Mouse (Mus musculus): Measurements from ENCODE around the gene Zfp61. TPM values are rescaled to one million over a fixed set of nuclear protein-coding genes. Genes with fewer than 3 reads are reported as not detected.

Gene Zfp61
- 1 to 10 TPM; 5.7 to 8.2 TPM for total RNA-seq (2023)

DNA sequence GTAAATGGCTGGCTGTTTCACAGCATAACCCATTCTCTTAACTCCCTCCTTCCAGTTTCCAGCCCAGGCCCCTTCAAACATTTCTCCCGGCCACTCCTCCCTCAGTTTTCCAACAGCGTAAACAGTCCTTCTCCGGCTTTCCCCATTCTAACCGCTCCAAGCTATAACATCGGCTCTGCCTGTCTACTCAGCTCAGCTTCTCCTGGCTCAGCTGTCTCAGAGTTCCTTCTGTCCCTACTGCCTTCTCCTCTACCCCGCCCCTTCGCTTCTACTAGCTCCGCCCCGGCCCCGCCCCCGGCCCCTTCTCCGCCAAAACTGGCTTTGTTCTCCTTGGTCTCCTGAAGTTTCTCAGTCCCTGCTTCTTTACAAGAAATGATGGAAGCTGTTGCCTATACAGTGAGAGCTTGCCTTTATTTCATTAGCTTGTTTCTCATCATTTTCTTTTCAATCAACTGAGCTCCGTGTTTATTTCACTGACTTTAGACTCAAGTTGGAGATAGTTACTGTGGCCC, at the start of gene Zfp61:
Gene Zfp61 (minus strand): TSS at position 462 of the 512 bp plus-strand sequence.

DNA sequence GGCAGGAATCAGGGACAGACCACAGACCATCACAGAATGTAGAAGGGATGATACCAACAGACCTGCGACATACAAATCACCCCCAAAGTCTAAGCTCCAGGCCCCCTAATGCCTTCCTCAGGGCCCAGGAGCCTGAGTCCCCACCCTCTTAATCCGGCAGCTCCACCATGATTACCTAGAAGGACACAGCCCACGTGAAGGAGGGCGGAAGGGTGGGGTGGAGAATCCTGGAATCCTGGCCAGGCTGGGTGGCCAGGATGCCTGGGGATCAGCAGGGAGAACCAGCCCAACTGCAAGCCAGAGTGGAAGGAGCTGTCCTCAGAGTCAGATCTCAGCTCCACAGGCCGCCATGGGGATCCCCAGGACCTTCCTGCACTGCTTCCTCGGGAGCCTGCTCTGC, 47.9 kb upstream of the Zfp61 start, which contains the start of gene Lypd5:
Gene Lypd5 (plus strand): TSS at position 301 of the 400 bp plus-strand sequence.

DNA sequence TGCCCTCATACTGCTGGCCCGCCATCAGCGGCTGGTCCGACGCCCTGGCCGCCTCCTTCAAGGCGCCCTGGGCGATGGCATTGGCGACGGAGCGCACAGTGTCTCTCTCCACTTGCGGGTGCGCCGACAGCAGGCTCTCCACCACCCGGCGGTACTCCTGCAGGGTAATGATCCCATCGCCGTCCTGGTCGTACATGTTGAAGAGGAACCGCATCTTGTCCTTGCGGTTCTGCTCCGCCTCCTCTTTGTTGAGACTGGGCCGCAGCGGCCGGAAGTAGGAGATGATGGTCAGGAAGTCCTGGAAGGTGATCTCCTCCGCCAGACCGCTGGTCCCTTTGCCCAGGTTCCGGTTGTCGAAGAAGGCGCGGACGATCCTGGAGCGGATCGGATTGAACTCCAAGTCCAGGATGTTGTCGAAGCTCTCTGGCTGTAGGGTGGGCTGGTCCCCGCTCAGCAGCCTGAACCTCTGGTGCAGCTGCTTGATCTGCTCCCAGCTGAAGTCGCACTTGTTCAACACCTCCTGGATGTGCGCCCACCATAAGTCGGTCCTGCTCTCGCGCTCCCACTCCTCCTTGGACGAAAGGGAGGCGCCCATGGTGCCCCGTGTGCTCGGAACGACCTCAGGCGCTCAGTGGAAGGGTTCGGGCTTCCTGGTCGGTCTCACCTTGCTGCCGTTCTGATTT, 32.4 kb upstream of the Zfp61 start, which contains the start of gene Tescl:
Gene Tescl (minus strand): TSS at position 633 of the 683 bp plus-strand sequence.

DNA sequence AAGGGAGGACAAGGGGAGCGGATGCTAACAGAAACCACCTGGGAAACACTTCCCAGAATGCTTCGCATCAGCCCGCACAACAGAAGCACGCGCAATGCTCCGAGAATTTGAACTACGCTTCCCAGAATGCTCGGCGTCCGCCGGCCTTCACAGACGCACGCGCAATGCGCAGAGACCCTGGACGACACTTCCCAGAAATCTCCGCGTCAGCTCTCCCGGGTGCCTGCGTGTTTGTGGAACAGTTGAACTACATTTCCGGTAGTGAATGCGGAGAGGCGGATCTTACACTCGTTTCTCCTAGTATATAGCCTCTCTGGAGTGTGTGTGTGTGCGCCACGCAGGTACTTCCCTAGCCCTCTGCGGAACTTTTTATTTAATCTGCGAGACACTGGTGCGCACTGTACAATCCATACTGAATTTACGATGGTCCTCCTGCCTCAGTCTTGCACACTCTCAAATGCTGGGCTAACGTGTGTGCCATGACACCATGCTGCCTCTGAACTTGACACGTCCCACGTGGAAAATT, 15.6 kb upstream of the Zfp61 start, which contains the start of gene Zfp94:
Gene Zfp94 (minus strand): TSS at position 100 of the 526 bp plus-strand sequence.

DNA sequence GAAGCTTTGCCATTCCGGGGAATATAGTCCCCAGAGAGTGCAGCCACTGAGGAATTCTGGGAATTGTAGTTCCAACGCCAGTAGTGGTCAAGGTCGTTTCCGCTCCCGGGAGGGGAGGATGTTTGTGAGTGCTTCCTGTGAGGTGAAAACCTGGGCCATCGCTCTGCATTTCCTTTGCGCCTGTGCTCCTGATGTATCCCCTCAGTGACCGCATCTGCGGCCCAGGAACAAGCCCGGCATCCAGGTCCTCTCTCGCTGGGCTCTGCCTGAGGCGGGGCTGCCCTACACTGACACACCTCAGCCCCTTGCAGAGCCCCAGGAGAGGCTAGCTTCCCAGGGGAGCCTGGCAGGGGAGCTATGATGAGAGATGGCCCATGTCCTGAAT, 30.8 kb downstream of the Zfp61 start, which contains the start of gene Zfp93:
Gene Zfp93 (plus strand): TSS at position 133 of the 385 bp plus-strand sequence.

DNA sequence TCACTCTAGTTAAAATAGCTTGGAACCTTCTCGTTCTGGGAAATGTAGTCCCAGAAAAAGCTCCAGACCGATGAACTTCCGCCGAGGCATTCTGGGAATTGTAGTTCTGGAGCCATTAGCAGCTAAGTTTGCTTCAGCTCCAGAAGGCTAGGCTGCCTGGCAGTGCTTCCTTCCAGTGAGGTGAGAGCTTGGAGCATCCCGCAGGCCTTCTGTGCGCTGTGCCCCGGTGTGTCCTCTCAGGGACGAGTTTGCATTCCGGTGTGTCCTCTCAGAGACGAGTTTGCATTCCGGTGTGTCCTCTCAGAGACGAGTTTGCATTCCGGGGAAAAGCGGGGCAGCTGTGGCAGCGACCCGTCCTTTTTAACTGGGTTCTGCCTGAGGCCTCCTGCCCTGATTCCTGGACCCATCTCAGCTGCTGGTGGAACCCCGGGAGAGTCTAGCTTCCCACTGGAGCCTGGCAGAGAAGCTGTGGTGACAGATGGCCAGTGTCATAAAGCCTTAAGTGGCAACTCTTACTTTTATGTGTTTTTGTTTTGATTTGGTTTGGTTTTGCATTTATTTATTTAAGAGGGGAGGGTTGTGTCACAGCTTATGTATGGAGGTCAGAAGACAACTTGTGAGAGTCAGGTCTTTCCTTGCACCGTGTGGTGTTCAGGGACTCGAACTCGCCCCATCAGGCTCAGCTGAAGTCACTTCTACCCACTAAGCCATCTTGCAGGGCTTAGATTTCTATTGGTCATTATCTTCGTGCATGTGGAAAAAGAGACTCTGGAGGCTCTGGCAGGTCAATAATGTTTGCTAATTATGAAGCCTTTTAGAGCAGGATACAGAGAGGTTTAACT, 46.2 kb downstream of the Zfp61 start, which contains the start of gene Zfp108:
Gene Zfp108 (plus strand): TSS at position 162 of the 842 bp plus-strand sequence.

Other genes with a start within 250 kb of the Zfp61 start
- gene Vmn1r183, start 248.0 kb downstream of the Zfp61 start, total RNA-seq (2023): not detected
- gene Zfp180, start 219.3 kb downstream of the Zfp61 start, total RNA-seq (2023): 10 to 100 TPM; 18.8 to 20.5 TPM
- gene Zfp112, start 188.9 kb downstream of the Zfp61 start, total RNA-seq (2023): 1 to 10 TPM; 1.9 to 2.2 TPM
- 1 to 10 TPM; 4.7 to 5.1 TPM for gene Zfp235, start 167.1 kb downstream of the Zfp61 start, total RNA-seq (2023)
- gene Zfp114, start 126.2 kb downstream of the Zfp61 start, total RNA-seq (2023): not detected
- 1 to 10 TPM; 3.3 to 4.2 TPM for gene Zfp111, start 89.8 kb downstream of the Zfp61 start, total RNA-seq (2023)
- gene Zfp109, start 63.7 kb downstream of the Zfp61 start, total RNA-seq (2023): 1 to 10 TPM; 2.3 to 2.6 TPM
- gene Zfp108, start 46.4 kb downstream of the Zfp61 start, total RNA-seq (2023): under 1 TPM; 0.46 to 0.50 TPM
- under 1 TPM; 0.13 to 0.91 TPM for gene Zfp93, start 30.8 kb downstream of the Zfp61 start, total RNA-seq (2023)
- gene Zfp94, start 15.4 kb upstream of the Zfp61 start, total RNA-seq (2023): 1 to 10 TPM; 1.8 to 2.2 TPM
- not detected for gene Tescl, start 32.7 kb upstream of the Zfp61 start, total RNA-seq (2023)
- not detected for gene Lypd5, start 48.0 kb upstream of the Zfp61 start, total RNA-seq (2023)
- 10 to 100 TPM; 12.7 to 20.6 TPM for gene Kcnn4, start 69.0 kb upstream of the Zfp61 start, total RNA-seq (2023)
- gene Smg9, start 98.4 kb upstream of the Zfp61 start, total RNA-seq (2023): 10 to 100 TPM; 55.8 to 62.5 TPM
- 1 to 10 TPM; 3.3 to 8.2 TPM for gene Irgc1, start 151.1 kb upstream of the Zfp61 start, total RNA-seq (2023)
- gene Plaur, start 161.3 kb upstream of the Zfp61 start, total RNA-seq (2023): 100 to 1,000 TPM; 744 to 846 TPM
- not detected for gene Cadm4, start 180.8 kb upstream of the Zfp61 start, total RNA-seq (2023)
- gene Zfp428, start 205.8 kb upstream of the Zfp61 start, total RNA-seq (2023): under 1 TPM; 0.55 to 0.61 TPM
- not detected for gene AC161166.1, start 211.2 kb upstream of the Zfp61 start, total RNA-seq (2023)
- gene Irgq, start 229.5 kb upstream of the Zfp61 start, total RNA-seq (2023): 1 to 10 TPM; 6.0 to 6.3 TPM
- gene Pinlyp, start 244.9 kb upstream of the Zfp61 start, total RNA-seq (2023): not detected
- gene Xrcc1, start 245.1 kb upstream of the Zfp61 start, total RNA-seq (2023): 10 to 100 TPM; 35.1 to 39.1 TPM

All from monocyte, adult 59 days (primary cell).